Comparison of ENCODE assay signal across 12 mouse cellular contexts in the genomic region with DNA sequence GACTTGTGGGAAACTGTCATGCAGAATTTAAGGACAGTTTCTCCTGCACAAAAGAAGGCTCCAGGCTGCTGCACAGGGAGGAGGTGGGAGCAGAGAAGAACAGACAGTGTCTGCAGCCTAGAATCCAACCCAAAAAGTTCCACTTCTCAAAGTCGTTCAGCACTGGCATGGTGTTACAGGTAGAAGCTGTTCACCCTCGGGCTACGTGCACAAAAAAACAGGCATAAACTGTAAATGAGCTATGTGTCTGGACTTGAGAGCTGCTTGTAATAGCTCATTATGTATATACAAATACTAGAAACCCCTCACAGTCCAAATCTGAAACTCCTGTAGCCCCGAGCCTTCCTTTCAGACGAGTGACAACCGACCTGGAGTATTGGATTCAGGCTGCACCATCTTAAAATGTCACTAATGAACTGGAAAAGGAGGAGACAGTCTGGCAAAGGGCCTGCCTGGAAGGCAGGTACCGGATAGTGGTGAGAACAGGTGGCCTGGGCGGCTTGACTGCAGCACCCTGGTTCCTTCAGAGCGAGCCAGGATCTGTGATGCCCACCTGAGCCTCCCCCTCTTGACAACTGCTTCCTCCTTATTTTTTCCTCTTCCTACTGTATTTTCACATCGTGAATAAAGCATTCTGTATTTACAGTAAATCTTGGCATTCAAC. TPM values are rescaled to one million over a fixed set of nuclear protein-coding genes. Genes with fewer than 3 reads are reported as not detected.
DNase-seq lines count a peak whose midpoint lies in the region; ATAC-seq and TF ChIP-seq lines count a peak whose summit lies in the region.
"Had no signal": no experiment of that assay in that cellular context is flagged by ENCODE, and none has a peak within 500 bp of the region (broad histone marks: within the 10 kb centered on the region; RNA-seq: fewer than 3 reads in every experiment).

No protein-coding gene starts in this region.

- no peak for TF ChIP-seq CTCF in E14TG2a.4 (conservative IDR thresholded peaks at IDR 0.05; ENCODE audit: low read length)

- H3K27me3 ChIP-seq in forebrain, embryonic 16.5 days (replicated peaks; ENCODE audit: control insufficient read depth, insufficient read depth, low read length): no peaks in the 10 kb centered on the region
- H3K27me3 ChIP-seq in forebrain, embryonic 13.5 days: no peaks in the 10 kb centered on the region
- H3K27me3 ChIP-seq in E14TG2a.4 (ENCODE audit: insufficient read depth, low read length): no peaks in the 10 kb centered on the region
- no peaks in the 10 kb centered on the region for H3K27me3 ChIP-seq in limb, embryonic 15.5 days

- no peak overlapping the region for H3K27ac ChIP-seq in forebrain, embryonic 16.5 days (ENCODE audit: low read length)
- no peak overlapping the region for H3K27ac ChIP-seq in forebrain, embryonic 13.5 days
- H3K27ac ChIP-seq in limb, embryonic 15.5 days: peak overlapping the region; percentile 51; the same call in 1 of the 2 replicates

- peak; percentile 45 to 59 for DNase-seq in cerebellum, postnatal 10 days
- DNase-seq in spleen, postnatal 4 days (ENCODE audit: low spot score in 2 of 2): no peak
- DNase-seq in testis, postnatal 14 days (ENCODE audit: low spot score): no peak
- no peak for DNase-seq in frontal cortex, postnatal 25 days (ENCODE audit: low spot score in 2 of 2)
- DNase-seq: B cell, adult 2 months; gastrocnemius, postnatal 14 days; right cerebral cortex, postnatal 4 days had no signal

- H3K4me3 ChIP-seq in forebrain, embryonic 16.5 days (replicated peaks; ENCODE audit: low read length): no peak overlapping the region
- H3K4me3 ChIP-seq in forebrain, embryonic 13.5 days: no peak overlapping the region
- peak overlapping the region; percentile 32 for H3K4me3 ChIP-seq in E14TG2a.4 (replicated peaks; ENCODE audit: low read length)
- H3K4me3 ChIP-seq in limb, embryonic 15.5 days: no peak overlapping the region

- WGBS in forebrain, embryonic 16.5 days: 49% methylated on average over 10 of the region's 10 CpGs
- WGBS in forebrain, embryonic 13.5 days: 60% methylated on average over 10 of the region's 10 CpGs
- WGBS in limb, embryonic 15.5 days: 34% methylated on average over 10 of the region's 10 CpGs

- H3K4me2 ChIP-seq in forebrain, embryonic 16.5 days (ENCODE audit: low read length): no peak overlapping the region
- H3K4me2 ChIP-seq in forebrain, embryonic 13.5 days: no peak overlapping the region
- 0 out of 2 replicates have a peak overlapping the region, but pooled peaks have one; percentile 14 for H3K4me2 ChIP-seq in limb, embryonic 15.5 days

- peaks cover 12% of the 10 kb centered on the region for H3K4me1 ChIP-seq in forebrain, embryonic 16.5 days (replicated peaks; ENCODE audit: control insufficient read depth, insufficient read depth, low read length)
- peaks cover 30% of the 10 kb centered on the region for H3K4me1 ChIP-seq in forebrain, embryonic 13.5 days
- peaks cover 92% of the 10 kb centered on the region for H3K4me1 ChIP-seq in E14TG2a.4 (replicated peaks; ENCODE audit: low read depth, low read length)
- peaks cover 32% of the 10 kb centered on the region for H3K4me1 ChIP-seq in limb, embryonic 15.5 days

- H3K36me3 ChIP-seq in forebrain, embryonic 16.5 days (ENCODE audit: control insufficient read depth, insufficient read depth): no peaks in the 10 kb centered on the region
- H3K36me3 ChIP-seq in forebrain, embryonic 13.5 days (ENCODE audit: poor library complexity, severe bottlenecking): peaks cover 6% of the 10 kb centered on the region
- H3K36me3 ChIP-seq in E14TG2a.4 (ENCODE audit: insufficient read depth, low read length): peaks cover 17% of the 10 kb centered on the region
- H3K36me3 ChIP-seq in limb, embryonic 15.5 days: 0 out of 2 replicates have a peak, but pooled peaks cover 6% of the 10 kb centered on the region

- H3K9me3 ChIP-seq in forebrain, embryonic 16.5 days (ENCODE audit: control insufficient read depth, low read length): no peaks in the 10 kb centered on the region
- H3K9me3 ChIP-seq in forebrain, embryonic 13.5 days (replicated peaks): no peaks in the 10 kb centered on the region
- H3K9me3 ChIP-seq in E14TG2a.4 (ENCODE audit: low read length): no peaks in the 10 kb centered on the region
- no peaks in the 10 kb centered on the region for H3K9me3 ChIP-seq in limb, embryonic 15.5 days

- ATAC-seq in forebrain, embryonic 16.5 days: 0 out of 2 replicates have a peak, but pooled peaks have one; percentile 27
- no peak for ATAC-seq in forebrain, embryonic 13.5 days
- no peak for ATAC-seq in limb, embryonic 15.5 days (ENCODE audit: insufficient number of reproducible peaks, low FRiP score, low TSS enrichment, low read depth)
- ATAC-seq: intestine, embryonic 16.5 days had no signal

- no peak overlapping the region for H3K9ac ChIP-seq in forebrain, embryonic 16.5 days (replicated peaks; ENCODE audit: low read depth, low read length)
- no peak overlapping the region for H3K9ac ChIP-seq in forebrain, embryonic 13.5 days
- no peak overlapping the region for H3K9ac ChIP-seq in limb, embryonic 15.5 days

RNA-seq across cellular contexts. Expression of a gene that starts 41.2 kb away (rescaled TPM):
- 19.4 and 19.7 TPM in 2 replicates for polyA plus RNA-seq in forebrain, embryonic 16.5 days (2015; fragmentation: Nextera tagmentation; extraction: Ambion mirVana)
- polyA plus RNA-seq in forebrain, embryonic 13.5 days (2015; fragmentation: Nextera tagmentation; extraction: Ambion mirVana): 10.6 and 10.9 TPM in 2 replicates
- 8.6 and 9.4 TPM in 2 replicates for polyA plus RNA-seq in limb, embryonic 15.5 days (2015; fragmentation: Nextera tagmentation; extraction: Ambion mirVana)

Comparison
In these comparisons a context has a peak if more than half of its experiments do, and no peak if none do; other contexts are left out.
1. DNase-seq: peak in cerebellum, postnatal 10 days (2 of 2); none in spleen, postnatal 4 days (0 of 2), testis, postnatal 14 days (single experiment) and frontal cortex, postnatal 25 days (0 of 2).